Mouse (Mus musculus) cerebellum, adult 8-10 months (tissue): ENCODE results near the gene Mthfs.
"Not testable (repeated sequence)": the region's sequence is repeated elsewhere in the genome, so short reads cannot be mapped to it uniquely, and the experiment has no call there.

ENCODE experiments used
- DNase-seq: peaks from one replicate; pipeline ENCODE4 v3.0.0; 2022

Gene Mthfs

DNA sequence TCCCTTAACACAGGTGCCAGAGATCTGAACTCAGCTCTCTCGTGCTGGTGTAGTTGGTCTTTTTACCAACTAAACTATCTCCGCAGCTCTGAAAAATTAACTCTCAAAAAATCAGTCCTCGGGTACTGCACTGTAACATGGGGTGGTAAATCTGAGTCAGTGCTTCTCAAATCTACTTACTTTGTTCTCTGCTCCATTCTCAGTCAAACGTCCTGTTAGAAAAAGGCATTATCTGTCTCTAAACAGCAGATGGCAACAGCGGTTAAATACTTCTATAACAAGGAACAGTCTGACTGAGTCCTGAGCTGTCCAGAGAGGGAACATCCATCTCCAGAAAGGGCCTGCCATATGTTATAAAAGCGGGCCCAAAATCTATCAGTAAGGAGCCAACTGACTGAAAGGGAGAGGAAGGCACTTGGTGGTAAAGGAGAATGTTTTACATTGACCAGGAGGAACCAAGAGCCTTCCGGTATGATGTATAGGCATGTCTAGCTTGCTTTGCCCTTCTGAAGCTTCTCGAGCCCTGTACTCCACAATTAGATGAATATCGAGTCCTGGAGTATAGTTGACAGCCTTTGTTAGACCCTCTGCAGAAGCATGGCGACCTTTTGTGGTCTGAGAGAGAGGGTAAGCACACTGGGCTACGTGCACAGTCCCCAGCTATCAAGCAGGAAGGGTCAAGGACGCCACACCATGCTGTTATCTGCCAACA lies at the start of gene Mthfs:
TSS of gene Mthfs (plus strand) at position 324 of the 712 bp plus-strand sequence.
- DNase-seq, result peak; percentile 37

DNA sequence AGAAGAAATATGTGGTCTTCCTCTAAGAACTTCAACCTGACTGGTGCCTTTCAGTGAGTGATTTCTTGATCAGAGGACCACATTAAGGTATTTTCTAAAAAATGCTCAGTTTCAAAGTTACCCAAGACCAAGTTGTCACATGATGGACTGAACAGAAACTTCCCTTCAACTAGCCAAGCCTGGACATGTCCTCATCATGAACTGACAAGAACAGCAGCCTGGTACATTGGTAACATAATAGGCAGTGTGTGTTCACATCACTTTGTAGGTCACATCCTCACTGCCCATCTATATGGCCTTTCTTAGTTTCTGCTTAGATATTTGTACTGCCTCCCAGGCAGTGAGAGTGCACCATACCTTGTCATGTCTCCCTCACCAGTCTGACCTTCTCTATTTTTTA lies 37.9 kb upstream of the Mthfs start:
- DNase-seq, result not testable (repeated sequence)

DNA sequence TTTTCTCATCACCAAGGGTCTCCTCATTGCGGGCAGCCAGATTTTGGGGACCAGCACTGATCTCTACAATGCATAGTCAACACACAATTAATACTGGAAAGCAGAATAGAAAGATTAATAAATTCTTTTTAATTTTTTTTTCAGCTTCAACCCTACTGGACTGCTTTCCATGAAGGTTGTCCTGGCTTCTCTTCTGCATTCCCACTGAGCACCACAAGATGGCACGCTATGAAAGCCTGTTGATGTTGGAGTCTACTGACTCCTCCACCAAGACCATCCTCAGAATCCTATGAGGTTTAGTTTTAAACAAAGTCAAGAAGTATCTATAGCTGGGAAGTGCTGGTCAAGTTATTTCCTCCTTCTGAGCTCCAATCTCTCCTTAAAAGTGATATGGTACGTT lies 31.6 kb upstream of the Mthfs start:
- peak; percentile 62 for DNase-seq

DNA sequence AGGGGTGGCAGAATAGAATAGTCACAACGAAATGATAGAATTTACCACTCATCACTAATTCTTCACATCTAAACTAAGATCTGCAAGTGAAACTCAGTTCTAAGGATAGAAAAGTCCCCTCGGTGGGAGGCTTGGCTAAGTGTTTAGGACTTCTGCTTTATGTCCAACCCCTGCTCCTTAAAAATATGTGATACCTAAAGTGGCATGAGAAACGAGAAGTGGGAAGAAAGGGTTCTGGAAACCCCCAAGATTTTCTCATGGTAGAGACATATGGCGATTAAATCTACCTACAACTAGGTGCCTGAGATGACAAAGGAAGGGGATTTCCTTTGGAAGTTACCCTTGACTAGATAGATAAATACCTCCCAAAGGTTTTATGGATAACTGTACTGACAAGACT lies 31.0 kb upstream of the Mthfs start:
- DNase-seq, result not testable (repeated sequence)

DNA sequence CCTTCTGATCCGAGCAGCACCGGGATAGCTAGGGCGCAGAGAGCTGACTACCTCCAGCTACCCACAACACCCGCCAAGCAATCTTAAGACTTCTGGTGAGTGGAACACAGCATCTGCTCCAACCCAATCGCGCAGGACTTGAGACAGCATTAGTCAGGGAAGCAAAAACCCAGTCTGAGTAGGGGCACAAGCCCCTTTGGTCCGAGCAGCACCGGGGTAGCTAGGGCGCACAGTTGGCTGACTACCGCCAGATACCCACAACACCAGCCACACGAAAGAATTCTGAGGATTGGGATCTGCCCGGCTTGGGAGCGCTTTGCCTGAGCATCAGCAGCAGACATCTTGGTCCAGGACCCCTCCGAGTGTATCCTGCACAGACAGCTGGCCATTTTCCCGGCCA lies 23.5 kb upstream of the Mthfs start:
- DNase-seq, result not testable (repeated sequence)

DNA sequence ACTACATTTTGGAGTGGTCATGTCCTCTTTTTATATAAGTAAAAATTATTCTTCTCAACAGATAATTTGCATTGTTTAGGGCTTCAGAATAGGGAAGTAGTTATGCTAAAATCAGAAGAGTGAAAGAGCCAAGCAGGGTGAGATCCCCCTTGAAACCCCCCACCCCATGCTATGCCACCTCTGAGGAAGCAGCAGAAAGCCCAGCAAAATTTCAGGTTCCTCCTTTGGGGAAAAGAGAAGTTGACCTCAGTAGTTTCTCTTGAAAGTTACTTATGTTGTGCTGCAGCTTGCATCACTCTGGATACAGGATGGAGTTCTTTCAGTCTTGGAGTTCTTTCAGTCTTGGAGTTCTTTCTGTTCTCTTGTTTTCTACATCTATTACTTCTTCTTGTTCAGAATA lies 15.0 kb upstream of the Mthfs start:
- DNase-seq, result not testable (repeated sequence)

DNA sequence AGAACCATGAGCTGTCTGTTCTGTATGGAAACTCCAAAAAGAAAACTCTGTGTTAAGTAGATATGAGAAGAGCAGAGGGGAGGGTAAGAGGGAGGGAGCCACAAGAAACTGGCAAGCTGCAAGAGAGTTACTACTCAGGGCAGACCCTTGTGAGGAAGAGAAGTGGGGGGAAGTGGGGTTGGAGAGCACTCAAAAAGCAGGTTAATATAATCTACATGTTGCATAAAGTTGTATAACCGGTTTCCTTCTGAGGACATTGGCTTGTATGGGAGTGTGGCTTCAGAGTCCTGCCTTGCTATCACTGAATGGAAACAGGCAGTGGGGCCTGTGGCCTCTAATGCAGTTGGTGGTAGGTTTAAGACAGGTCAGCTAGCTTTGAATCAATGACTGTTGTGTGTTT lies 13.0 kb upstream of the Mthfs start:
- DNase-seq, result not testable (repeated sequence)

DNA sequence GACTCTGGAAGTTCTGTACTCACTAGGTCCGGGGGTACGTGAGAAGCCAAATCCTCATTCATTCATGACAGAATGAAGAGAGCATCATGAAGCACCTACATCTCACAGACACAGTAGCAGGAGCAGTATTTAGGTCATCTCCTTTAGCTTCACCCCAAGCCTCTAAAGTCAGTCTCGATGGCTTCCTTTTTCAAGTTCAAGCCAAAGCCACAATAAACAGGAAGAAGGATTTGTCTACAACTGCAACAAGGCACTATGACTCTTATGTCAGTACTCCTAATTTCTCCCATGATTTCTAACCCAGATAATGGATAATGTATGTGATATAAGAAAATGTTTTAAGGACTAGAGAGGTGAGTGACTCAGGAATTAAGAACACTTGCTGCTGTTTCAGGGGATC lies 12.1 kb upstream of the Mthfs start:
- not testable (repeated sequence) for DNase-seq

DNA sequence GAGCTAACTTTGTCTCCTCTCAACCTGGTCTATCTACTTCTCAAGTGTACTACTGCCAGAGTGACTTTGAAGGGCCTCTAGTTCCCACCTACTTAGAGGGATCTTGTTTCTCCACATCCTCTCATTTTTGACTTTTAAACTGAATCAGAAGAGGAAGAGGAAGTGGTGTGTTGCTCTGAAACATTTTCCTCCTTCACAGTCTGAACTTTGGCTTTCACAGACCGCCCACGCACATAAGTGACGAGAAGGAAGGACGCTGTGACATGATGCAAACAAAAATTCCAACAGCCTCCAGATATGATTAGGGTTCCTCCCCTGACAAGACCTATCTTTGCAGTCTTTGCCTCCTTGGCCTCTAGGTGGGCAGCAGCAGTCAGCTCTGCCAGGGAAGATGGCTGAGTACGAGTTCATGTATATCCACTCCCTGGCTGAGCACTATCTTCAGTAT lies 11.5 kb upstream of the Mthfs start, which contains the start of the genes Bcl2a1b and Gm29094:
TSS of gene Bcl2a1b (plus strand) at position 241 of the 448 bp plus-strand sequence.
TSS of gene Gm29094 (plus strand) at position 411 of the 448 bp plus-strand sequence.
- not testable (repeated sequence) for DNase-seq

DNA sequence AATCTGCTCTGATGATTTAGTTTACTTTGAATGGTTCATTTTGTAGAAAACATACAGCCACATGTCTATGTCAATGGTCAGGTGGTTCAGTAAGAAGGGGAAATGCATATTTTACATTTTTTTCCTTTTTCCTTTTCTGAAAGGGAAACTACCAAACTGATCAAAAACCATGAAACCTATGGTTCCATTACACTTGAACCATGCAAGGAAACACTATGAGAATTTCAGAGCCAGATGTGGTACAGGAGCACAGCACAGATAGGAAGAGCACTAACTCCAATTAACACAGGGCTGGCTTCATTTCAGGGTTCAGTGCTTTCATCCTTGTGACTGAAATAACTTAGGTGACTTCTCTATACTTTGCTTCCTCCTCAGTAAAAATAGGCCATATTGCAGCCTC lies 8.2 kb upstream of the Mthfs start:
- not testable (repeated sequence) for DNase-seq

DNA sequence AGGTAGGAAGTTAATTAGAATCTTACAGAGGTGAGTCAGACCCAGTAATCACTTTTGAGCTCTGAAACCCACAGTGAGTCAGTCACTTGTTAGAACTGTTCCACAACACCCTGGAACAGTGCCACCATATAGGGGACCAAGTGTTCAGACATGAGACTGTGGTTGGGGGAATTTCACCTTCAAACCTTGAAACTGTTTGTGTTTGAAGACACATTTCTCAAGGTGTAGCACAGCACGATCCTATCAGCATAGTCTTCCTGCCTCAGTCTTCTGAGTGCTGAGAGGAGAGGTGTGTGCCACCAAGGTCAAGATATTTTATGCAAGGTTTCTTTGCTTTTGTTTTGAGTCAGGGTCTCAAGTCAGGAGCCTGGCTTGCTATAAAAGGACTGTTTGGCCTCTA lies 1.5 kb upstream of the Mthfs start:
- DNase-seq, result not testable (repeated sequence)

DNA sequence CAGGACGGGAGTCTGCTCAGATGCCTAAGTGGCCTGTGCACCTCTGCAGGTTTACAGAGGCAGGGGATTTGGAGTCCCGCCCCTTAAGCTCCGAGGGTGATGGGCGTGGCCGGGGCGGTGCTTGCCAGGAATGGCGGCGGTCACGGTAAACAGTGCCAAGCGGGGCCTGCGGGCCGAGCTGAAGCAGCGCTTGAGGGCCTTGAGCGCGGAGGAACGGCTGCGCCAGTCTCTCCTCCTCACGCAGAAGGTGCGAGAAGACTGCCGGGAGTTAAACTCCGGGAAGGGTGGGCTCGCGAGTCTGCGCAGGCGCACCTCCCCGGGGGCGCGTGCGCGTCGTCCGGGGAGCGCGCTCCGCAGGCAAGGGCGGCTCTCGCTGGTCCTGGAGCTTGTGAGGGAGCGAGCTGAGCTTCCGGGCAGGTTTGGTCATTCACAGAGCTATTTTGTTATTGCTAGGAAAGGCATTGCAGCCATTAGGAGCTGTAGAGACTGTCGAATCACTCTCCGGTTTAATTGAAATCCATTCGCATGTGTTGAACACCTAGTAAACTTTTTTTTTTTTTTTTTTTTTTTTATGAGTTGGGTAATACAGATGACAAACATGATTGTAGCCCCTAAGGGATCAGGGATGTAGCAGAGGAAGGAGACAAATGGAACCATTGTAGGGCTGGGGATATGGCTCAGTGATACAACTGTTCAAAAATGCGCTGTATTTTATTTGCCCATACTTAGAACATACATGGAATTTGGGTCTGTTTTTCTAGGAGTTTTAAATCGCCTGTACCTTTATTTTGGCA lies 786 bp downstream of the Mthfs start:
- DNase-seq, result peak; percentile 92

DNA sequence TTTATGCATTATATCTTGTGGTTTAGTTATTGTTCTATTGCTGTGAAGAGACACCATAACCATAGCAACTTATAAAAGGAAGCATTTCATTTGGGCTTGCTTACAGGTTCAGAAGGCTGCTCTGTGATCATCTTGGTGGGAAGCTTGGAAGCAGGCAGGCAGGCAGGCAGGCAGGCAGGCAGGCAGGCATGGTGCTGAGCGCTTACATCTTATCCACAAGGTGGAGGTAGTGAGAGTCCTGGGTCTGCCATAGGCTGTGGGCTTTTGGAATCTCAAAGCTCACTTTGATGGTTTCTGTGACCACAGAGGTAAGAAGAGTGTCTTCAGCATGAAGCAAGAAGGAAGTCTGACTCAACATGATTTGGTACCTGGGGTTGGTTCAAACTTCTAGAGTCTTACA lies 2.0 kb downstream of the Mthfs start:
- DNase-seq, result not testable (repeated sequence)

DNA sequence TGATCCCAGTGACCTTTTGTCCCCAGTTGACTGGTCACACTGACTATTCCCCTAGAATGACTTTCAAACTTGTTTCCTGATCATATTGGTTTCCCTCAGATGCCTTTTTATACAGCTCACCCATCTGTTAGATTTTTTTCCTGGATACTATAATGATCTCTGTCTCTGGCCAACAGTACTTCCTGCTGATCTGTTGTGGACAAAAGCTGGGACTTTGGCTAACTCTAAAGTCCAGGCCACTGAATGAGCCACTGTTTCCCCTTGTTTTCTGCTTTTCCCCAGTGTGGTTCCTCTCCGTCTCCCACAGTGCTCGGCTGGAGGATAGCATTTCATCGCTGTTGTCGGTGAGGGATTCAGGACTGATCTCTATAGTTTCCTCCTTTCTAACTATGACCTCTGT lies 7.7 kb downstream of the Mthfs start:
- not testable (repeated sequence) for DNase-seq

DNA sequence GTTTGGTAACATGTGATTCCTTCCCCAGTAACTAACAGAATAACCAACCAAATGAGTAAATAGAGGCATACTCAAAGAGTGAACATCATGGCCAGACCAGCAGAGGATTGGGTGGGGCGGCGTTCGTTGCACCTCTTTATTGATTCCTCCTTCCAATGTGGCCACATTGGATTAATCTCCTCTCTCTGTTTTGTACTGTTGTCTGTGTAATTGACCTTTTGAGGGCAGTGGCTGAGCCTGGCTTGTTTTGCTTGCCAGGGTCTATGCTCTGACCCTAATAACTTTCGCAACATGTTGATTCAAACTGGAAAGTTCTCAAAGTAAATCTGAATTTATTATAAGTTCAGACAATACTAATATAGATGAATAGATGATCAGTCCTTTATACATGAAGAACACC lies 9.2 kb downstream of the Mthfs start:
- not testable (repeated sequence) for DNase-seq

DNA sequence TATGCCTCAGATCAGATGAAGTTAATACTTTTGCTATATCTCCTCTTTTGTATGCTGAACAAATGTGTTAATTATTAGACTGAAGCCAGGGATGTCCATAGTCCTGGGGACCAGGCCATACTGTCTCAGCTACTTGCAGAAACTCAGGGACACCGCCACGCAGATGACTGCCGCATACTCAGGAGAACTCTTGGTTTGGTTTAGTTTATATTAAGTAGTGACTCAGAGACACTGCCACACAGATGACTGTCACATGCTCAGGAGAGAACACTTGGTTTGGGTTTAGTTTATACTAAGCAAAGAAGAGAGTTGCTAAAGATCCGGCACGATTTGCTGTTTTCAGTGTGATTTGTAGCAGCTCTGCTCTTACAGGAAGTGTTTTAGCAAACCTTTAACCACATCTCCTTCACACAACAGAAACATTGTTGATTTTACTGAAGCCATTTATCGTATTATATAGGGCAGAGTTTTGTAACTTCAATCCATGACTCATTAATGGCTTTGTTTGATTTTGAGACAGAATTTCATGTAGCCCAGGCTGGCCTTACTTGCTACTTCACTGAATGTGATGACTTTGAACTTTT lies 10.3 kb downstream of the Mthfs start:
- not testable (repeated sequence) for DNase-seq

DNA sequence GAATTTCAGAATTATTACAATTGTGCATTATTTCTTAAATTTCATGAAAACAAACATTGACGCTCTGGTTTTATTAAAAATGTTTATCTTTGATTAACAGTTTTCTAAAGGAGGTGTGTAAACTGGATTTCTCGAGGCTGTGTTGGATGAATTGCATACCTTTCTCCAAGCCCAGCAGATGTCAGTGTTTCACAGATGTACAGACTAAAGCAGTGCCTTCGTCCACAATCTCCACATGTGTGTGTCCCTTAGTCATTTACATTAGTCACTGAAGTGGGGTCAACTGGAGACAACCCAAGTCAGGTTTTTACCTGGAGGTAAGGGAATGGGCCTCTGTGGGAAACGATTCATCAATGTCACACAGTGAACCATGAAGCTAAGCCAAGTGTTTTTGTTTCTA lies 15.6 kb downstream of the Mthfs start:
- no peak for DNase-seq

DNA sequence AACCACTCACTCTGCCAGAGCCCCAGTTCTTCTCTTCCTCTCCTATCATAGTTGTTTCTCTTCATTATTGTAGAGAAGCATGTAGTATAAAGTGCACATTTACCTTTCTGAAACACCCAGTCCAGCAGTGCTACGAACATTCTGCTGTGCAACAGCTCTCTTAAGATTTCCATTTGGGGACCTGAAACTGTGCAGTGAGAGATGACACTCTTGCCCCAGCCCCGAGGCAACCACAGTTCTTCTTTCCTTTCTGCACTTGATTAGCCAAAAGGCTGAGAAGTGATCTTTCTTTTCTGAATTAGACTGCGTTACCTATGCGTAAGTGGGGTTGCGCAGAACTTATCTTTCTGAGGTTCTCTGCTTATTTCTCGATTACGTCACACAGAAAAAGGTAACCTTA lies 17.6 kb downstream of the Mthfs start:
- DNase-seq, result no peak

DNA sequence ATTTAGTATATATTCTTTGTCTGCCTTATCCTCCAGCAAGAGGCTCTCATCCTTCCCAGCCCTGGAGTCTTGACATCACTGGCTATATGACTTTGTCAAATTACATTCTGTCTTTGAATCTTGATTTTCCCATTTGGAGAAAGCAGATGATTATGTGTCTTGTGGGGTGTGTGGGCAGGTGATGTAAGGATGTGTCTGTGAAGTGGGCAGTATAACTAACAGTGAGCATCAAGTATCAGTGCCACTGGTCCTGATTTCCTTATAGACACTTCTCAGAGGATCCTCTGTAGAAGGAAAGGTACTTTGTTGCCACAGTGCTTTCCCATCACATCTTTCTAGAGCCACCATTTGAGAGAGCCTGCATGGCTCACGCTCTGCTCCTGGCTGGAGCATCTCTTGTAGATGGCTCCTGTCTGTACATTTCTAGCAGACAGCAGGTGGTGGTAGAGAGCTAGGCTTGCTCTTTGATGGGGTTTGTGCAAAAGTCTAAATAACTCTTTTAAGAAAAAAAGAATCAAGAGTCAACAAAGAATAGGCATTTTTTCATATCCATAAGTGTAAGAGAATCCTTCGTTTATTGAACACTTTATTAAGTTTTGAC lies 20.5 kb downstream of the Mthfs start:
- DNase-seq, result peak; percentile 33

DNA sequence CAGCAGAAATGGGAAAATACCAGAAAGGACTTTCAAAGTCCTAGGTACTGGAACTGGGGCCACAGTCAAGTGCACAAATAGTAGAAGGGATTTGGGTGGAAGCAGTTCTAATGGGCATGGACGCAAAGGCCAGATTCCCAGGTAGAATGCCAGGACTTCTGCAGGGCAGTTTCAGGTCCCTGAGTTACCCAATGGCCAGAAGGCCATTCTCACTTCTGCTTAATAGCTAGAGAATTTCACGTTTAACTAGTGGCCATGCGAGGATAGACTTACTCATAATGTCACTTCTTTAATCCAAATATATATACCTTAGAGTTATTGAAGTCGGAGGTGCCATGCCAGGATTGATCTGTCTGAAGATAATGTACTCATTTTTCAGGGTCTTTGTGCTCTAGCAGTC lies 26.7 kb downstream of the Mthfs start:
- DNase-seq, result not testable (repeated sequence)

DNA sequence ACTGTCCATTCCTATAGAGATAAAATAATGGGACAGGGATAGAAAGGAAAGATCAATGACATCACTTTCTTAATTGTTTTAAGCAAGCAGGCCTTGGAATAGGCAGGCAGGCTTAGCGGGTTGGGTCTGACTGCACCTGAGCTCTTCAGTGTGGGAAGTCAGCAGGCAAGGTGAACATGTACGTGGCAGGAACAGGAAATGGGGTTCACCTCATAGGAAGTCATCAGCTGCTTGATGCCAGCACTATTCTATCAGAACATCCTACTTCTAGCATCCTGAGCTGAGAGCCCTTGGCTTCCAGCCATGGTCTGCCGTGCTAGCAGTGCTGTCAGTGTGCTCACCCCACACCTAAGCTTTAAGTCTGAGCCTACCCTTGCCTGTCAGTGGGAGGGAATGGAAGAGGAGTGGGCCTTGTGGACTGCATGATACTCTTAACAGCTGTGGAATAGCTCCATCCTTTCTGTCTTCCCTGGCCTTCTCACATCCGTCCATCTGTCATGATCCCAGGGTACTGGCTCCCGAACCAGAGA lies 28.6 kb downstream of the Mthfs start:
- peak; percentile 26 for DNase-seq

DNA sequence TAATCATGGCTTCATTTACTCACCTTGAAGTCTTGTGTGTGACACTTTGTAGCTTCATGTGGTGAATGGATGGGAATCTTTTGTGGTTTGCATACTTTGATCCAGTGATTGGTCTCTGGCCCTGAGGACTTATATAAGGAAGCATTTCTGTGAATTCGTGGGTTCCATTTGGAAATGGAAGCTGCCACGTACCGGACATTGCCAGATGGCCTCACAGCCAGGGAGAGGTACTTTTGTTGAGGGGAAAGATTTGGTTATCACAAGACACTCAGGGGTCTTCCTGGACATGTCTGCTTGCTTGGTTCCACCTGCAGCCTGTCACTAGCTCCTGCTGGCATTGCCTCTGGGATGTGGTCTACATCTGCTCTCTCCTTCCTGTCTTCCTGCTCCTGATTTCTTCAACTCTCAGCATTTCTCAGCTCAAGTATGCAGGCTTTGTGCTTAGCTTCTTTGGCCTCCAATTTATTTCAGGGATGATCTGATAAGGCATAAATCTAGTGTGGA lies 30.1 kb downstream of the Mthfs start:
- DNase-seq, result peak; percentile 57

DNA sequence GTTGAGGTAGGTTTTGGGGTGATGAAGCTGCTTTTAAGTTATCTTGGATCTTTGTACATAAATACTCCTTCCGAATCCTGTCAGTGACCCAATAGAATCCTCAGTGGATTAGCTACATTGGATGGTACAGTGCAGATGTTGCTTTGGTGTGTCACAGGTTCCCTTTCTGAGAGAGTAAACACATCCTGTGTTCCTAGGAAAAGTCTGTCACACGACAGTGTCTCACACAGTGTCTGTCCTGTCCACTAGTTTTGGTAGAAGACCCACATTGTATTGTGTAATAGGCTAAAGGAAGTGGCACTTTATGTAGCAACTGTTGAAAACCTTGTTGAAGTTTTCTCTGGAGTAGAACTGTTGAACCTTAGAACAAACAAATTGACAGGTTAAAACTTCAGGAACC lies 42.9 kb downstream of the Mthfs start:
- DNase-seq, result no peak
